Mouse (Mus musculus): ENCODE results near the gene Focad.

Gene Focad

DNA sequence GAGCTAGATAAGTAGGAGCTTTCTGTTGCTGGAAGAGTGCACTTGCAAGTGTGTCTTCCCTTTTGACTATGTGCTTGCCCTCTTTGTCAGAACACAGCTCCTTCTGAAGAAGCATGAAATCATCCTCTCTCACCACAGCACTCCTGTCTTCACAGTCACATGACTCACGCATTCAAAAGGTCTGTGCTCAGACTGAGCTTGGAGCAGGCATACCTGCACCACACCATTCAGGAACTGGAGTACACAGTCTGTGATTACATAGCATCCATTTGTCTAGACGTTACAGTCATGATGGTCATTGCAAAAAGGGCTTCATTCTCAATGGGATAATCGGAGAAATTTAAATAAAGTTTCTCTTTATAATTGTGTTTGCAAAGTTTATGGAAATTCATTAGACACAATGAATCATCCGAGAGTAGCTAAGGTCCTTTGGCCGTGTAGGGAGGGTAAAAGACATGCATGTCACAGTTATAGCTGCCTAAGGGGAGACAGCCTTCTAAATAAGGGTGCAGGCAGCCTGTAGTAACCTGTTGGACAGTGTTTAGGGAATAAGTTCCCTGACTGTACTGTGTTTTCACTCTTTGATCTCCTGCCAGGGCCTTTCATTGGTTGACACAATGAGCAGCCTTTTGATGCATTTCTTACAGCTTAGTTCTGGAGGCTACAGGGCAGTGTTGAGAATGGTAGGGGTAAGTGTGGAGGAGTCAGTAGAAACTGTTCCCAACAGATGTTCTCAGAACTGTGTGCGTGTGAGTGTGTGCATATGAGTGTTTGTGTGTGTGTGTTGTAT, 206.6 kb downstream of the Focad start:
- DNase-seq (ENCODE audit: extremely low read depth, low read depth, low spot score), result no peak

DNA sequence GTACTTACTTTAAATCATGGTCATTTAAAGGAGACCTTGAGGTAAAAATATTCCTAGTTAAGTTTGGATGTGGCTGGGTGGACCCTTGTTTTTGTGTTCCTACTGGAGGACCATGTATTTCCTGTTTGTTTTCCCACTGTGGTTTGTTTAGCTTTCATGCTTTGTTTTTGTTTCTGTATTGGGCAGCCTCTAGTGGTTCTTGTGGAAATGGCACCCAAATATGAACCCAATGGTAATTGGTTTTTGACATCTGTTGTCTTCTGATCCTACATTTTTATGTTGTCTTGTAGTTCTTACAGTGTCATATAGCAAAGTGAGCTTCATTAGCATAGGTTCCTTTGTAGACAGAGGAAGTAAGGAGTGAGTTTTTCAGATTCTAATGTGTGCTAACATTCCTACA, 207.9 kb downstream of the Focad start:
- no peak for DNase-seq (ENCODE audit: extremely low read depth, low read depth, low spot score)

DNA sequence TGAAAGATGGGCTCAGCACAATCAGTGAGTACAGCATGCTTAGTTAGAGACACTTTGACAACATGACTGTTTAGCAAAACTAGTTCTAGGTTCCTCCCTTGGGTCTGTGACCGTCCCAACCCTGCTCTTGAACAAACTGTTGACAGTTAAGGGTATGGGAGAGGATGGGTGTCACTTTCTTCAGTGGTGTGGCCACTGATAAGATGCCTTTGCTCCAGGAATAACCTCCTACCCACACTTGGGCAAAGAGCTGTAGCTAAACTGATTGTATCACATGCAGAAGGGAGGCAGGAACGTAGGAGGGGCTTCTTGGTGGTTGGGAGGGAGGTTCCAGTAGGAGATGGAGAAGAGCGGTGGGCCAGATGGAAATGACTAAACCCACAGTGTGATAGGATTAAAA, 213.3 kb downstream of the Focad start:
- DNase-seq (ENCODE audit: extremely low read depth, low read depth, low spot score), result no peak

DNA sequence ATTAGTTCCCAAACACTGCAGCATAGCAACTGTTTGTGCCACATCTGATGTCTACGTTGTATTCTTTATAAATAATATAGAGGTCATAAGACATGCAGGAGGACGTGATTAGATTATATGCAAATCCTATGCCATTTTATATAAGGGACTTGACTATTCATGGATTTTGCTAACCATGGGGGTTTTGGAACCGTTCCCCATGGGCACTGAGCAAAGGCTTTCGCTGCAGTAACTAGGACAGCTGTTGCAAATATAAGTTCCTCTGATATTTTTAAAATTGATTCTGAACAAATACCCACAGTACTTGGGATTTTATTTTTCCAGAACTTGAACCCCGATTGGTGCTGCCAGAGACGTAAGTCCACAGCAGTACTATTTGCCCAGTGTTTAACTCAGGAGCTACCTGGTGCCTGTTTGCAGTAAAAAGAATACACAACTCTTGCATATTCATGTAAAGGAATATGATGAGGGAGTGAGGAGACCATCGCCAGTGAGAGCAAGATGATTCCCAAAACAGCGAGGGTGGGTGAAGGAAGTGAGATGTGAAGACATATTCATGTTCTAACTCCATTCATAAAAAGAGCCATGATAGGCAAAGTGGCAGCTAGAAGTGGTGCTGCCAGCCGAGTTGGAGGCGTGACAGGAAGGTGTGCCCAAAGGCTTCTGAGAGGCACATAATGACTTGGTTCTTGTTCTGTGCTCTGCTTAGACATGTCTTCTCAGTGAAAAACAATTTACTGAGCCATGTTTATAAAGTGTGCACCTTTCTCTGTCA, 214.1 kb downstream of the Focad start:
- DNase-seq (ENCODE audit: extremely low read depth, low read depth, low spot score), result no peak

DNA sequence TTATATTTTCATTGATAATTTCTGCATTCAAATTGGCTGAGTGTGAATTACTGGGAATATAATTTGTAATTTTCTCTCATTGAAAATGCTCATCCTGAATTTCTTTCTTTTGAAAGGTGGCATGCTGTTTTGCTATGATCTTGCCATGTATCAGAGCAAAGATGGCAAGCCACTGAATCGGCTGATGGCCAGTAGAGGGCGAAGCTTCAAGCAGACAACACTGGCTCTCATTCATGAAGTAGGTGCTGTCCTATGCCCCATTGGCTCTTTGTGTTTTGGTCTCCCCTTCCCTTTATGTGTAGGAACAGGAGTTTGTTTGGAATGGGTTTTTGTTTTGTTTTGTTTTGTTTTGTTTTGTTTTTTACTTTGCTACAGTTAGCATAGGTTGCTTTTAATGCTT, 215.2 kb downstream of the Focad start:
- DNase-seq (ENCODE audit: extremely low read depth, low read depth, low spot score), result no peak

DNA sequence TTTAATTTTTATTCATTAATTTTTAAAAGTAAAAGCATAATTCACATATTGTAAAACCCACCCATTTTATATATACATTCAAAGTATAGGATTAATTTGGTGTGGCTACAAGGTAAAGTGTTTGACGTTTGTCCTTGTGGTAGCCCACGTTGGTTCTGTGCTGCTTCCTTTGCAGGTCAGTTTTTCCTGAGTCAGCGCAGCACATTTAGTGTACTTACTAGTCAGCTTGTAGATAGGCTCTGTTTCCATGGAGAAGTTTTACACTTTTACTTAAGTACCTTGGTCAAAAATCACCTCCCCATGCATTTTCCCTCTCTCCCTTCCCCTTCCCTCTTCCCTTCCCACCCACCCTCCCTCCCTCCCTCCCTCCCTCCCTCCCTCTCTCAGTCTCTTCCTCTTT, 220.5 kb downstream of the Focad start:
- DNase-seq (ENCODE audit: extremely low read depth, low read depth, low spot score), result no peak

DNA sequence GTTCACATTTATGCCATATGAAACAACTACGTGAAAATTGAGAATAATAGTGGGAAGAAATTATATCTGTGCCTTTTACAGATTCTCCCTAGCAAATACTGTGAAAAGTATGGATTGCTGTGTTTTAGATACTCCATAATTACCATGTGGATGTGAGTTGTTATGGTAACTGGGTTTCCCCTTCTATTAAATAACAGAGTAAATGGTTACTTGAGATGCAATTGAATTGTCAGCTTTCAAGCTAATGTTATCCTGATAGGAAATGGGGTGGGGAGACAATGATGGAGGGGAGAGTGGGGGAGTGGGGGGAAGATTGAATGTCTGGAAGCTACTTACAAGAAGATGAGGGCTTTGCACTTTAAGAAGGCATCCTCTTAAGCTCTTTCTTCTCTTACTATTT, 225.6 kb downstream of the Focad start:
- DNase-seq (ENCODE audit: extremely low read depth, low read depth, low spot score), result no peak

DNA sequence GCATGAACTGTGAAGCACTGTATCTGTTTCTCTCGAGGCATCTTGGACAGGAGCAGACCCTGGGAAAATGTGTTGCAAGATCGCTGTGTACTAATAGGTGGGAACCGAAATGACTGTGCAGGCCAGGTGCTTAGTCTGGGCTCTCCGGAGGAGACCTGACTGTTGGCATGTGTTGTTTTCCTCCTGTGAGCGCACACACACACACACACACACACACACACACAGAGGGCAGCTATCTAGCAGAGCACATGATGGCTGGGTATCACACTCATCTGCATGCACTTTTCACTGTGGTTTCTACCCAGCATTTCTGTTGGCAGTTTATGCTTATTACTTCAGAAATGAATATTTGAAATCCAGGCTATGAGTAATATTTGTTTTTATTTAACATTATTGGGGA, 231.0 kb downstream of the Focad start:
- no peak for DNase-seq (ENCODE audit: extremely low read depth, low read depth, low spot score)

DNA sequence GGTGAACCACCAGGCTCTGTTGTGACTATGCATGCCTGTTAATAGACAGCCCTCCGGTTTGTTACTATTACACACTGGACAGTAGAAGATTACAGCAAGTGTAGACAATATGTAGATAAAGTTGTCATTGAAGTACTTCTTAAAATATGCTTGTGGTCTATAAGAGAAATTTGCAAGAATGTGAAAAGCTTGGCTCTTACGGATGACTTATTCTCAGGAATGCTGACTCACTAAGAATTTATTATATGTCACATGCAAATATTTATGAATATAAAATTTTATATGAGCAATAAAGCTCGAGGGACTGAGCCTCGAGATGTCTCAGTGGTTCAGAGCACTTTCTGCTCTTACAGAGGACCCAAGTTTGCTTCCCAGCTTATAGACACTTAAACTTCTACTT, 240.1 kb downstream of the Focad start:
- no peak for DNase-seq (ENCODE audit: extremely low read depth, low read depth, low spot score)

DNA sequence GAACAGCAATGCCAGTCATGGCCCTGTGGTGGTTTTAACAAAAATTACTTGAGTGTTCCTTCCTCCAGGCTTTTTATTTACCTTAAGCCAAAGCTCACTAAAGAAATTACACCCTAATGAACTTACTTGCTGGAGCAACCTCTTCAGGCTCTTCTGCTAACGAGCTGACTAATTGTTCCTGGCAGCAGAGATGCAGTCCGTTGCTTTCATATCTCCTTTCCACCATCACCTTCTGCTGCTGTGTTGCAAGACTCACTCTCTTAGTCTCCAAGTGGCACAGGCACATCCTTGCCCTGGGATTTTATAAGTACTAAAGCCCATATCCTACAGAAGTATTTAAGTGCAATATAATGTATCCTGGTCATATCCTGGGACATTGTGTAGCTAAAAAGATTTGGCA, 242.3 kb downstream of the Focad start:
- peak; percentile 96 for DNase-seq (ENCODE audit: extremely low read depth, low read depth, low spot score)

DNA sequence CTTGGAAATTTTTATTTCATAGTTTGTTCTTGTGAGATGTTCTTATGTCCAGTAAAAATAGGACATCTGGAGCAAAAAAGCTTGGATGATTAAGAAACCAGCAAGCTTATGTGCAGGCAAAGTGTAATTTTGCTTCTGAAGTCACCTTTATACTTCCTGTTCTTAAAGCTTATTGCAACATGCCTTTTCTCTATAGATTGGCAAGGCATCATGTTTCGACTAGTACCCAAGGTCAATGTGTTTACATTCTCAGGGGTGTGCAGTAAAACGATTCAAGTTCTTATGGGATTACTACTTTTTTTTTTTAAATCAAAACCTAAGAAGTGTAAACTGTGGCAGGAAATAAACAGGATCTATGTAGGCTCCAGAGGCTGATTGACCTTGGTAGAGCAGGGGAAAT, 242.9 kb downstream of the Focad start:
- peak; percentile 59 for DNase-seq (ENCODE audit: extremely low read depth, low read depth, low spot score)

DNA sequence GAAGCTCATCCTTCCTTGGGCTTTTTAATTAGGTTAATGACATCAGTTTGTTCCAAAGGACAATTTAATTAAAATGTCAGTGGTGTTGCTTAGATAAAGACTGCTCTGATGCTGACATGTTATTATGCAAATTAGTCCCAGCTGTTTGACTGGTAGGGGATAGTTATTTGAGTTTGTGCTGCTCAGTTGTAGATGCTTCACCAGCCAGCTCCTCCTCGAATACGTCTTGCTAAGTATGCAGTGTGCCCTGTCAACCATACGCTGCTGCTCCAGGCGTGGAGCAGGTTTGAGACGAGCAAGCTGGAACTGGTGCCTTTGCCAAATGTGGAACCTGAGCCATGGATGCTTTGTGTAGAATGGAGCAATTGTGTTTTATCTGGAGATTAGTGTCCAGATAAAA, 243.7 kb downstream of the Focad start:
- peak; percentile 51 for DNase-seq (ENCODE audit: extremely low read depth, low read depth, low spot score)

DNA sequence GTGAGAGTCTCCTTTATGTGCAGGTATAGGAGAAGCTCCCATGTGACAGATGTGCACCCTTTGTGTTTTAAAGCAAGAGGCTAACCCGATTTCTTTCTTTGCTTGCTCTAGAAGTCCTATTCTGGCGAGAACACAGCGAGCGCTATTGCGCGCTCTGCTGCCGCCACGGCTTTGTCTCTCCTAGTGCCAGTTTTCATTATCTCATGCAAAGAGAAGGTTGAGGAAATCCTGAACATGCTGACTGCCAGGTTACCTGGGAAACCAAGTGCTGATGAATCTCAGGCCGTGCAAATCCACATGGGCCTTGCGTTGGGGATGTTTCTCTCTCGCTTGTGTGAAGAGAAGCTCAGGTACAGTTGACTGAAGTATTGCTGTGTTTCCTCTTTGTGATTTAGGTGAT, 250.0 kb downstream of the Focad start:
- no peak for DNase-seq (ENCODE audit: extremely low read depth, low read depth, low spot score)

DNA sequence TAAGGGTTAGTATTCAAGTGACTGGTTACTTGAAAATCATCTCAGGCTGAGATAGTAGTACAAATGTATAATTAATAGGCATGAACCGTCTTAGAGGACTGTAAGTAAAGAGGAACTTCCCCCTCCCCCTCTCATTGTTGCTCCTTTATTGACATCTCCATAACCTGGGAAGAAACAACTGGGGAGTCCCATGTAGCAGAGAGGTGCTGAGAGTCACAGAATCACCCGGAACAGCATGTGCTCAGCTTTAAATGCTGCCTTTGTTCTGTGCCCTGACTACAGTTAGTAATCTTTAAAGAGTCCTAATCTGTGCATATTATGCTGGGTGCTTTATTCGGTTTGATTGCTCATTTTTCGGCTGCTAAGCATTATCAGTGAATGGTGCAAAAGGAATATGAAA, 250.6 kb downstream of the Focad start:
- no peak for DNase-seq (ENCODE audit: extremely low read depth, low read depth, low spot score)

DNA sequence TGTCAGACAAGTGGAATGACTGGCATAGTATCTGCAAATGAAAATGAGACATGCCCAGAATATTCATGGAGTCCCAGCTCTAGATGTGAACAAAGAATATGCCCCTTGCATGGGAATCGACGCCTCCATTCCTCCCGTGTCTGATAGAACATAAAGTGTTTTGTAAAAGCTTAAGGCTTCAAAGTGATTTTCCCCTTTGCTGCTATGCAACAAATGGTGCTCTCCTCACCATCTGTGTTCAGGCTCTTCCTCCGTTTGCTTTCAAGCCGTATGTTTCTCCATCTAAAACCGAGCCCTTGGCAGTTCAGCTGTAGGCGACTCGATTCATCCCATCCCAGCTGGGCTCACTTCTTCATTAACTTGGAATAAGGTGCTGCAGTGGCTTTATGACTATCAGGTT, 251.5 kb downstream of the Focad start:
- no peak for DNase-seq (ENCODE audit: extremely low read depth, low read depth, low spot score)

DNA sequence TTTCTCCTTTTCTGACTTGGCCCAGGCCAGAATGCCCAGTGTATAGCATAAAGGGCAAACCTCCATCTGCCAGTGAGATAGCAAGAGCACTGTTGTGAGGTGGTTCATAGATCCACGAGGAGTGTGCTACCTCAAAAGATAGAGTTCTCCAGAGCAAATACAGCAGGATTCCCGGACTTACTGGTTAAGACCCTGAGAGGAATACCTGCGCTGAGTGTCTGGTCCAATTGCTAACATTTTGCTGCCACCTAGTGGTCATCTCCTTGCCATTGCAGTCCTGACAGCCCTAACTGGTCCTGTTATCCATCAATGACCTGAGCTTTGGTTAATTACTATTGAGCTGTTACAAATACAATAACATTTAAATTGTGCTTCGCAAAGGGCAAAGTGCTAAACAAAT, 256.5 kb downstream of the Focad start:
- DNase-seq (ENCODE audit: extremely low read depth, low read depth, low spot score), result no peak

DNA sequence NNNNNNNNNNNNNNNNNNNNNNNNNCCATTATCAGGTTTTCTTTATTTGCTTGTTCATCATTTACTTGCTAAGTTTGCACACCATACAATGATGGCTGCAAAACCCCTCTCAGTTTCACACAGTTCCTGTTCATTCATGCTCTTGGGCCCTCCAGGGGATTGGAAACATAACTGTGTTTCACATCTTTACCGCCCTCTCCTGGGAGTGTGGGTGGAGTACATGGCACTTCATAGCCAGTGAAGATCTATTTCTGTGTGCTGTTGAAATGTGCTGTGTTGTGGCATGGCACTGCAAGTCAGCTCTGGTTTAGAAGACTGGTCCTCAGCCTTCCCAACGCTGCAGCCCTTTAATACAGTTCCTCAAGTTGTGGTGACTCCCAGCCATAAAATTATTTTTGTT, 262.2 kb downstream of the Focad start:
- DNase-seq (ENCODE audit: extremely low read depth, low read depth, low spot score), result no peak

DNA sequence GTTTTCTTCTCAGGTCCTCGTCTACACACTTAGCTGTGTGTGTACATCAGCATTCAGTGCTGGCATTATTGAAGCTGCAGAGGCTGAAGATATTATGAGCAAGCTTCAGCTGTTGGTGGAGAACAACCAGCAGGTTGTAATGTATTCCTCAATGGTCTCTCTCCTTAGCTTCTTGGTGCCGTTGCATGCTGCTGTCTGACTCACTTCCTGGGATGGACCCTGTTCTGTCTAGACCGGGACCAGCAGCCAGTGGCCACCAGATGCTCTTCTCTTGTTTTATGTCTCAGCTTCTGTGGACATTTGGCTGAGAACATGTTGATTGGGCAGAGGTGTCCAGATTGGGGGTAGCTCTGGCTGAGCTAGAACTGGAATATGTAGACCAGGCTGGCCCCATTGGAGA, 263.0 kb downstream of the Focad start:
- no peak for DNase-seq (ENCODE audit: extremely low read depth, low read depth, low spot score)

DNA sequence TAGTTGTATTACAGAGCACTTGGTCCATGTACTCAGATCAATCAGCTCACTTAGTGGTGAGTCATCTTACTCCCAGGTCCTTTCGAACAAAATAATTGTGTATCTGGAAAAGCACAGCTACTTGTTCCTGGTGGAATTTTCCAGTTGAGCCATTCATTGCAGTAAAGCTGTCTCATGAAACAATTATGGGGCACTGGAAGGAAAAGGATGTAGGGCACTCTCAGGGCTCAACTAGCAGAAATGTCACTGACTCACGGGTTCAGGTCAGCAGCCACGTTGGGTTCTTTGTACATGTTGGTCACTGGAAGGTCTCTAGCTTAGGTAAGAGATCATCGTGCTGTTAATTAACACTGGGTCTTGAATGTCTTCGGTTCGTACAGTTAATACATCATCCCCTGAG, 275.5 kb downstream of the Focad start:
- no peak for DNase-seq (ENCODE audit: extremely low read depth, low read depth, low spot score)

DNA sequence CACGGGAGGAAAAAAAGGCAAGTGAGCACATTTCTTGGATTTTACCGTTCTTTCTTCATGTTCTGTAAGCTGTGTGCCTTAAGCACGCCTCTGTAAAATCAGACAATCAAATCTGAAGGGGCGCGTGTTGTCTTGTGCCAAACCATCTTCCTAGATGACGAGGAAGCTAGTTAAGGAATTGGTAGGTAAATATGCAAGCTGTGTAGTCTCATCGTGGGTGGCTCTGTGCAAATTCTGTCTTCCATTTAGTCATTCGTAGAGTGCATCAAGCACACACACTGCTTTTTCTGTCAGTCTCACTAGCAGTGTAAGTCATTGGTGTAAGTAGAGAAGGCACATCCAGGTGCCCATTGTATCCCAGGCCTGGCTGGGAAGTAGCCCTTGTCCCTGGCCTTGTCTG, 276.4 kb downstream of the Focad start:
- DNase-seq (ENCODE audit: extremely low read depth, low read depth, low spot score), result no peak

DNA sequence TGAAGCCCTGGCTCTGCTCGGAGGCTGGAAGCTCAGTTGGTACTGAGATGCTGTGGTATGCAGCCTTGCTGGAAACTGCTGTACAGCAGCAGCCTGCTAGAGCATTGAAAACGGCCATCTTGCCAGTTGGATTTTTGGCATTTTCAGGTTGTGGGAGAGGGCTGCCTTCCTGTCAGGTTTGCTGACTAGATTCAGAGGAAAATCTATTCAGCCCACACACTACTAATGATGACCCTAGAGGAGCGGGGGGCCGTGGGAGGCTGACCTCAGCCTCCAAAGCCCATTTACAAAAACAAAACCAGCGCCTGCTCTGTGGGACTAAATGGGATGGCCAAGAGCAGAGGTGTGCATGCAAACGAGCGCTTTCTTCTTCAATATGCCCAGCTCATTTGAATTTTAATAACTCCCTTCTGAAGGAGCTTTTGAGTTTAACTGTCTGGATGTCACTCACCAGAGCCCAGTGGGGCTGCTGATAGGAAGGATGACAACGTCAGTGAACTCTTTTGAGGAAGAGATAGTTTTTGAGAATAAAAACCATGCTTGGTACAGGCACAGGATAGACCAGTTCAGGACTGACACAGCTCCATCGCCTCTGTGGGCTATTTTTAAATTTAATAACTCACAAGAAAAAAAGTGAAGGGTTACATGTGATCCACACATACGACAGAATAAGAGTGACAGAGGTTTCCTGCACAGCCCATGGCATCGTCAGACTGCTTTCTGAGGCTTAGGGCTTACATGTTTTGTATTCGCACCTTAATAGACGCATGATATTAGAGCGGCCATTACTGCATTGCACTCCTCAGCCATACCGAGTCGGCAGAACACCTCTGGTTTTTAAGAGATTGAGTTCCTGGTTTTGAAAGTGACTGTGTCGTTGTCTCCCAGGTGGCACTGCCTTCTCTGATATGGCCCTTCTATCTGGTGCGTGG, 278.1 kb downstream of the Focad start:
- DNase-seq (ENCODE audit: extremely low read depth, low read depth, low spot score), result no peak

DNA sequence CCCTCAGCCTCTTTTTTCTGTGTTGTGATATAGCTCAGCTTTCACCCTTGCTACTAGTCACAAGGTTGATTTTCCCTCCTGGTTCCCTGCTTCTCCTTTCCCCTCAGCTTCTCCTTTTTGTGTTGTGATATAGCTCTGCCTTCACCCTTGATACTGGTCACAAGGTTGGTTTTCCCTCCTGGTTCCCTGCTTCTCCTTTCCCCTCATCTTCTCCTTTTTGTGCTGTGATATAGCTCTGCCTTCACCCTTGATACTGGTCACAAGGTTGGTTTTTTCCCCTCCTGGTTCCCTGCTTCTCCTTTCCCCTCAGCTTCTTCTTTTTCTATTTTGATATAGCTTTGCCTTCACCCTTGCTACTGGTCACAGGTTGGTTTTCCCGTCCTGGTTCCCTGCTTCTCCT, 295.6 kb downstream of the Focad start:
- DNase-seq (ENCODE audit: extremely low read depth, low read depth, low spot score), result no peak

All from fat pad, adult 2 months (tissue).